Mouse (Mus musculus) CD4-positive, CD25-positive, alpha-beta regulatory T cell (primary cell): Measurements from ENCODE around the gene Aldh1a7. TPM values are rescaled to one million over a fixed set of nuclear protein-coding genes. Genes with fewer than 3 reads are reported as not detected.

ENCODE experiments used
- polyA plus RNA-seq: library from polyadenylated mRNA; unstranded; fragments of 100-300 nt; shearing (Covaris generic); gene quantifications from one replicate; pipeline ENCODE4 v1.2.1, GENCODE M21; 2017

Gene Aldh1a7
- polyA plus RNA-seq, result not detected

GRCm38 (mm10) chr19:20727381-20727780, at the start of gene Aldh1a7:
Gene Aldh1a7, minus strand, starts transcription at chr19:20727562.

Other genes starting within 250 kb of the Aldh1a7 start
- not detected for gene Aldh1a1, start 234.8 kb downstream of the Aldh1a7 start, polyA plus RNA-seq
- 0.16 TPM for gene Tmc1, start 226.6 kb upstream of the Aldh1a7 start, polyA plus RNA-seq